Mouse (Mus musculus) CD4-positive naive resting alpha-beta T cell, adult 76 days (primary cell): Measurements from ENCODE around the gene Camkk2. TPM values are rescaled to one million over a fixed set of nuclear protein-coding genes. Genes with fewer than 3 reads are reported as not detected.

Experiments used
- total RNA-seq: library from RNA; stranded (reverse); gene quantifications from one replicate; pipeline ENCODE4 v1.2.4, GENCODE M21; 2023

Gene Camkk2
- 29.4 TPM for total RNA-seq

GRCm38 (mm10) chr5:122779277-122779834, at the start of gene Camkk2:
Camkk2 (minus strand) TSS chr5:122779409.

GRCm38 (mm10) chr5:122820777-122821523, 41.7 kb upstream of the Camkk2 start, which contains the start of gene Anapc5:
Anapc5 (minus strand) TSS chr5:122821339.

GRCm38 (mm10) chr5:122707276-122708181, 71.7 kb downstream of the Camkk2 start, which contains the start of gene P2rx4:
P2rx4 (plus strand) TSS chr5:122707544.

Other genes with a start within 250 kb of the Camkk2 start
- 7.5 TPM for gene Ift81, start 164.9 kb downstream of the Camkk2 start, total RNA-seq
- gene P2rx7, start 135.5 kb downstream of the Camkk2 start, total RNA-seq = 12.9 TPM
- 98.4 TPM for gene P2rx4, start 71.9 kb downstream of the Camkk2 start, total RNA-seq
- 238 TPM for gene Anapc5, start 41.9 kb upstream of the Camkk2 start, total RNA-seq
- gene Rnf34, start 70.6 kb upstream of the Camkk2 start, total RNA-seq = 28.2 TPM
- gene Kdm2b, start 210.4 kb upstream of the Camkk2 start, total RNA-seq = 87.6 TPM
- gene Orai1, start 235.7 kb upstream of the Camkk2 start, total RNA-seq = 85.6 TPM